Mouse (Mus musculus): Measurements from ENCODE around the gene Dlst. TPM values are rescaled to one million over a fixed set of nuclear protein-coding genes. Genes with fewer than 3 reads are reported as not detected.

Dlst gene
- 100 to 1,000 TPM; 208 to 486 (median 340) TPM for total RNA-seq (2018; cell fraction: chromatin; rRNA removed)
- total RNA-seq (2018; cell fraction: cytosol; rRNA removed): 10 to 100 TPM; 67.0 to 92.6 (median 78.4) TPM
- 100 to 1,000 TPM; 151 to 319 (median 208) TPM for total RNA-seq (2018; cell fraction: nucleus; rRNA removed)
- polyA plus RNA-seq (2018): 71.4 to 90.3 TPM (median 80.1 TPM) in 3 replicates

DNA sequence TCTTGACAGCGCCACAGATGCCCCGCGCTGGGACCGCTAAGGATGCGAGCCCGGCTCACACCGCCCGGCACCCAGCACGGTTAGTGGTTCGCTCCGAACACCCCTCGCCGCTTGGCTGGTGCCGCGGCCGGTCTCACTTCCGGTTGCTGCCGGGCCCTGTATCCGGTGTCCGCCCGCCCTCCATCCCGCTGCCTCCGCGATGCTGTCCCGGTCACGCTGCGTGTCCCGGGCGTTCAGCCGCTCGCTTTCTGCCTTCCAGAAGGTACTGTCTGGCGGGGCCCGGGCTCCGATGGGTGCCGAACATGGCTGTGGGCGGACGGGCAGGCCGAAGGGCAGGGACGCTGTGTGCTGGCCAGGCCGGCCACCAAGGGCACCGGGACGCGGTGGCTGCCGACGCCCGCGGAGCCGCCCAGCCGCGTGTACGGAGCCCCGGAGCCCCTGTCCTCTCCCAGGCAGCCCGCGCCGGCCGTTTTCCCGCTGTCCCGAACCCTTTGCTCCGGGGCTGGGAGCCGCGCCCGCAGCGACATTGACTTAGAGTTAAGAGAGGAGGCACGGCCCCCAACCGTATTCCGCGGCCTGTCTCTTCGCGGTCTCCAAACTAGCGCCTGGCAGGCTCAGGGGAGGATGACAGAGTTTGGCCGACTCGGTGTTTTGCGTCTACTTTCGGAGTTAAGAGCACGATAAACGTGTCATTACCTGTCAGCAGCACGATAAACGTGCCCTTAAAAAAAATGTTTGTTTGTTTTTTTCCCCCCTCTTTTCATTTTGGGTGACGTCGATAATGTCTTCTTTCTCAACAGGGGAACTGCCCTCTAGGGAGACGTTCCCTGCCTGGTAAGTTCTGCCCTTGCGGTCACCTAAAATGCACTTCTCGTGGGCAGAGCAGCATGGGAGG is at the start of gene Dlst, which contains the start of gene Prox2:
TSS of gene Dlst (plus strand) at position 136 of the 895 bp plus-strand sequence.
TSS of gene Prox2 (minus strand) at position 62 of the 895 bp plus-strand sequence.
- Histone ChIP-seq H3K27ac (peak within 1 kb of the TSS; percentile 73), H3K36me3 (ENCODE audit: inconsistent target) (peaks cover 14% of the 10 kb centered on the region; the same call in 1 of the 2 replicates), H3K79me2 (ENCODE audit: inconsistent target) (peaks cover 50% of the 10 kb centered on the region), H3K4me3 (ENCODE audit: inconsistent target) (peak within 1 kb of the TSS; percentile 64)
- under 1% methylated on average over 82 of the region's 83 CpGs for WGBS (ENCODE audit: missing documents)

DNA sequence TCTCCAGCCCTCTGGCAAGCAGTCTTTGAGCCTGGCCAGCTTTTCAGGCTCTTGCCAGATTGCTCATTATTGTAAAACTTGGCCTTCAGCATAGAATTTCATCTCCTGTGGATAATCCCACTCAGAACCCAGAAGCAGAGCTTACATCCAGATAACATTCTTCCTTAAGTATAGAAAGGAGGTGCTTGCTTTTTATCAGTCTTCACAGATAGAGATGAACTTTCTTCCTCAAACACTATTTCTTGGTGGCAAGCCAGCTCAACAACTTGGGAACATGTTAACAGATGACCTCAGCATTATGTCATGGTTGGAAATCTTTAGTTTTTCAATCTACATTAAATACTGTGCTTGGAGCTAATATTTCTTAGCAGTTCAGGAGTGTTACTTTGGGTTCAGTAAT is 39.6 kb upstream of the Dlst start:
- no peaks in the 10 kb centered on the region for H3K79me2 ChIP-seq (ENCODE audit: inconsistent target)
- H3K4me3 ChIP-seq (ENCODE audit: inconsistent target): no peak overlapping the region
- no peak overlapping the region for H3K27ac ChIP-seq
- H3K36me3 ChIP-seq (ENCODE audit: inconsistent target): peaks cover 22% of the 10 kb centered on the region

DNA sequence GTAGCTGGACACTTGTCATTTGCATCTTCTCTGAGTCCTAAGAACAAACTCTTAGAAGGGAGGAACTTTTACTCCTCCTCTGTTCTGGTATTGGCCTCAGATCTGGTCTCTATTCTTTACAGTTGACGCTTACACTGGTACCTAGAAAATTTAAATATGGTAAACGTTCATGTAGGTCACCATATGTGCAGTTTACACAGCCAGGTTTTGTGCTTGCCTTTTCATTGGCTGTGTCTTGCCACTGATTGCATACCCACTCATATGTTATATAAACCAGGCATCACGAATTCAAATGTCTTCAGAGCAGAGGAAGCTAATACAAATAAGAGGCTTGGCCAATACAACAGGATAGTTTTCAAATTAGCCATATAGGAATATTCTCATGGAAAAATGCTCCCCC is 33.5 kb upstream of the Dlst start:
- Histone ChIP-seq H3K79me2 (ENCODE audit: inconsistent target) (no peaks in the 10 kb centered on the region), H3K27ac (no peak overlapping the region), H3K36me3 (ENCODE audit: inconsistent target) (no peaks in the 10 kb centered on the region), H3K4me3 (ENCODE audit: inconsistent target) (no peak overlapping the region)
- WGBS (ENCODE audit: missing documents): 95% methylated on average over 3 of the region's 3 CpGs

DNA sequence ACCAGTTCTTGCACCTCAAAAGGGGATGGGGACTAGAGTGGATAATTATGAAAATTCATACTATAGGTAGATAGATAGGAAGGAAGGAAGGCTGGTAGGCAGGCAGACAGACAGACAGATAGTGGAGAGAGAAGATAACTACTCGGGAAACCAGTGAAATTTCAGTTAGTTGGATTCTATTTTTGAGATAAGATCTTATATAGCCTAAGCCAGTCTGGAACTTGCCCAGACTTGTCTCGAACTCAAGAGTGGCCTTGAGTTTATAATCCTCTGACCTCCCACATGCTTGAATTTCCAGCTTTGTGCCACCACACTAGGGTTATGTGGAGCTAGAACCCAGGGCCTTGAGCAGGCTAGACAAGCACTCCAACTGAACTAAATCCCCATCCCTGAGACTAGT is 26.4 kb upstream of the Dlst start:
- H3K79me2 ChIP-seq (ENCODE audit: inconsistent target): no peaks in the 10 kb centered on the region
- H3K4me3 ChIP-seq (ENCODE audit: inconsistent target): no peak overlapping the region
- 78% methylated on average over 2 of the region's 2 CpGs for WGBS (ENCODE audit: missing documents)
- H3K36me3 ChIP-seq (ENCODE audit: inconsistent target): no peaks in the 10 kb centered on the region
- H3K27ac ChIP-seq: no peak overlapping the region

DNA sequence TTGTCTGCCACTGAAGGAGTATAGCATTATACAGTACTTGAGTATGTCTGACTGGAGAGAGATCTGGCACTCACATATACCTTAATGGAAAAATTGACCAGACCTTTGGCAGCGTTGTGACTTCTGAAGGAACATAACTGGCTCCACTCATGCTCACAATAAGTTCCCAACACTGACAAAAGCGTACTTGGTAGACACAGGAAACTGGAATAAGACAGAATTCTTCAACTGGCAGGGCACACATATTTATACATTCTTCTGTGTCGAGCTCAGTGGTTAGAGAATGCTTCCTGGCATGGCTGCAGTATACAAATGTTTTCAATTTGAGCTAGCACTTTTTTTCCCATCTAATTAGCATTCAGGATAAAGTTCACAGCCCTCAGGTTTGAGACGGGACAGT is 25.7 kb upstream of the Dlst start:
- no peaks in the 10 kb centered on the region for H3K79me2 ChIP-seq (ENCODE audit: inconsistent target)
- no peak overlapping the region for H3K4me3 ChIP-seq (ENCODE audit: inconsistent target)
- no peak overlapping the region for H3K27ac ChIP-seq
- no peaks in the 10 kb centered on the region for H3K36me3 ChIP-seq (ENCODE audit: inconsistent target)
- WGBS (ENCODE audit: missing documents): 88% methylated on average over 4 of the region's 4 CpGs

DNA sequence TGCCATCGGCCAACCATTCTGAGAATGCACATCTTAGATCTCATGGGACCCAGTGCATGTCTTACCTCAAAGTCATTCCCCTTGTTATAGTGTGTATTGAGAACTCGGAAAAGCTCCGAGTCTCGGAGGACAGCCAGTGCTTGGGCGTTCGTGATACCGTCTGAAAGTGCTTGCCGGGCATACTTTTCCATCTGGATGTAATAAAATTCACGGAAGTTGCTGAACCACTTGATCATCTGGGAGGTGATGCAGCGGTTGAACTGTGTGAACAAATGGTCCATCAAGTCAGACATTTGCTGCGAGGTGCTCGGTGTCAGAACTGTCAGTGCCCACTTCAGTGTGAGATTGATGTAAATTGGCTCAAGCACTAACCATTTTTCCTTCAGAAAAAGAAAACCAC is 22.8 kb upstream of the Dlst start:
- Histone ChIP-seq H3K4me3 (ENCODE audit: inconsistent target) (no peak overlapping the region), H3K36me3 (ENCODE audit: inconsistent target) (no peaks in the 10 kb centered on the region), H3K27ac (no peak overlapping the region), H3K79me2 (ENCODE audit: inconsistent target) (no peaks in the 10 kb centered on the region)
- 92% methylated on average over 11 of the region's 12 CpGs for WGBS (ENCODE audit: missing documents)

DNA sequence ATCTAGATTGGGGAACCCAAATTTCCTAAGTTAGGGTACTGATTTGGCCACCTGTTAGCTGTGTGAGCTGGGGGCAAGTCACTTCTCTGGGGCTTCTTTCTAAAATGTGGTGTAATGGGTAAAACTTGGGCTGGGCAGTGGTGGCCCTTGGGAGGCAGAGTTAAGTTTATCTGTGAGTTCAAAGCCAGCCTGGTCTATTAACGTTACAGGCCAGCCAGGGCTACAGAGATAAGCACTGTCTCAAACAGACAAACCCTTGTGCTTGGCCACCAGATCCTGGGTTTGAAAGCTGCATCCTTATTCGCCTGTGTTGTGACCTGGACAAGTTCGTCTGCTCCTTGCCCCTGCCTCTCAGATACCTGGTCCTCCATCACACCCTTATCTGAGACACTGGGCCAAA is 19.4 kb upstream of the Dlst start:
- WGBS (ENCODE audit: missing documents): 93% methylated on average over 3 of the region's 3 CpGs
- Histone ChIP-seq H3K79me2 (ENCODE audit: inconsistent target) (no peaks in the 10 kb centered on the region), H3K27ac (no peak overlapping the region), H3K4me3 (ENCODE audit: inconsistent target) (no peak overlapping the region), H3K36me3 (ENCODE audit: inconsistent target) (no peaks in the 10 kb centered on the region)

DNA sequence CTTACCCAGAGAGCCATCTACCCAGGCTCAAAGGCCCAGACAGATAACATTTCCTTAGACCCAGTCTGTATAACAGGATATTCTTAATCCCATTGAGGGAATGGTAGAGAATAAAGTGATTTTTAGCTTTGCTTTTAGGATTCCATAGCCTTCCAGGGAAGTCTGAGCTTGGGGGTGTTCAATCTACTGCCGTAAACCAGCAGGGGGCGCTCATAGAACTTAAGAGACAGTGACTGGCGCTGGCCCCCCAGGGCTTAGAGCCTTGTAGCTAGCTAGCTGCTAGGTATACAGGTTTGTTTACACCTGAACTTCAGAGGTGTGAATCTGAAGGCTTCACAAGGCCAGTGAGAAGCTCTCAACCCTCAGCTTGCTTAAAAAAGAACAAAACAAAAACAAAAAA is 18.4 kb upstream of the Dlst start:
- Histone ChIP-seq H3K27ac (no peak overlapping the region), H3K4me3 (ENCODE audit: inconsistent target) (no peak overlapping the region), H3K36me3 (ENCODE audit: inconsistent target) (no peaks in the 10 kb centered on the region), H3K79me2 (ENCODE audit: inconsistent target) (no peaks in the 10 kb centered on the region)
- 8% methylated on average over 3 of the region's 3 CpGs for WGBS (ENCODE audit: missing documents)

DNA sequence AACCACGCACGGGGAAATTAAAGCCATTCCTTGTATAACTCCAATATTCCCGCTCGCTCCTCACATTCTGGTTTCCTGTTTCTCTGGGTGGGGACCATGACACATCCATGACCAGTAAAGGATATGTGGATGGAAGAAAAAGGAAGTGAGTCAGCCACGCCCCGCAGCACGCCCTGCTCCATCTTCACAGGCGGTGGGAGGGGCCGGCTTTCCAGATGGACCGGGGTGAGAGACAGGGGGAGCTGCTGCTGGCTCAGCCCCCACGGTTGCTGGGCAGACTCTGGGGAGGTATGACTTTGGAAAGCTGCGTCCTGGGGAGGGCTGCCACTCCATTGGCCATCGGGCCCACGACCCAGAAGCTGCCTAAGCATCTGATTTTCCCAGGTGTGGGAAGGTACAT is 16.6 kb upstream of the Dlst start:
- H3K79me2 ChIP-seq (ENCODE audit: inconsistent target): no peaks in the 10 kb centered on the region
- no peak overlapping the region for H3K4me3 ChIP-seq (ENCODE audit: inconsistent target)
- no peaks in the 10 kb centered on the region for H3K36me3 ChIP-seq (ENCODE audit: inconsistent target)
- WGBS (ENCODE audit: missing documents): 22% methylated on average over 14 of the region's 14 CpGs
- no peak overlapping the region for H3K27ac ChIP-seq

DNA sequence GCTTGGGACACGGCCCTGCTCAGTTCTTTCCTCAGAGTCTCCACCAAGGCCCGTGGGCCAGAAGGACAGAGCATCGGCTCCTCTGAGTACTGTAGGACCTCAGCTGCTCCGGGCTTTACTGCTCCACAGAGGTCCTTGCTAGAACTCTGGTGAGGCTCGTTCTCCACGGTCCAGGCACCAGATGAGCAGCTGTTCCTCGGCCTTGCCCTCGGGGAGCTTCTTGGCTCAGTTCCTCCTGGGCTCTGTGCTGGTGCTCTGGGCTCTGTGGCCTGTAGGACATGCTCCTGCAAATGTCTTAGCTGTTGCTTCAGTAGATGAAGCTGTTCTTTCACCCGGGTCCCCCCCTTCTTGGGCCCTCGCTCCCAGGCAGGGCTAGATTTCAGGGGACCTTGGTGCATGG is 15.9 kb upstream of the Dlst start:
- Histone ChIP-seq H3K79me2 (ENCODE audit: inconsistent target) (no peaks in the 10 kb centered on the region), H3K27ac (no peak overlapping the region), H3K36me3 (ENCODE audit: inconsistent target) (no peaks in the 10 kb centered on the region), H3K4me3 (ENCODE audit: inconsistent target) (no peak overlapping the region)
- 87% methylated on average over 8 of the region's 10 CpGs for WGBS (ENCODE audit: missing documents)

DNA sequence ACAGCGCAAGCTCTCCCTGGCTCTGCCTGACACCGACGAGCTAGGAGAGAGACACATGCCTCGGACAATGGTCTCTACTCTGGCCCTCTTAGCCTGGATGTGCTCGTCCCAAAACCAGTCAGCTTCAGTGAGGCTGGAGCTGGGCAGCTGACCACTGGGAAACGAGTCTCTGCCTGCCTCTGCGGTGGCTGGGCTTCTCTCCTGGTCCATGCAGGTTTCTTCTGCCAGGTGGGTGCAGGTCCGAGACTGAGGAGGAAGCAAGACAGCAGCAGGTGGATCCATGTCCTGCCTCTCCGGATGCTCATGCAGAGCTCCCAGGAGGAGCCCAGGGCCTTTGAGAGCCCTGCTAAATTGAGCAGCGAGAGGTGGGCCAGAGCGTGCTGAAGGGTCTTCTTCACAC is 15.5 kb upstream of the Dlst start:
- no peak overlapping the region for H3K27ac ChIP-seq
- WGBS (ENCODE audit: missing documents): 96% methylated on average over 11 of the region's 11 CpGs
- H3K4me3 ChIP-seq (ENCODE audit: inconsistent target): no peak overlapping the region
- H3K79me2 ChIP-seq (ENCODE audit: inconsistent target): no peaks in the 10 kb centered on the region
- H3K36me3 ChIP-seq (ENCODE audit: inconsistent target): no peaks in the 10 kb centered on the region

DNA sequence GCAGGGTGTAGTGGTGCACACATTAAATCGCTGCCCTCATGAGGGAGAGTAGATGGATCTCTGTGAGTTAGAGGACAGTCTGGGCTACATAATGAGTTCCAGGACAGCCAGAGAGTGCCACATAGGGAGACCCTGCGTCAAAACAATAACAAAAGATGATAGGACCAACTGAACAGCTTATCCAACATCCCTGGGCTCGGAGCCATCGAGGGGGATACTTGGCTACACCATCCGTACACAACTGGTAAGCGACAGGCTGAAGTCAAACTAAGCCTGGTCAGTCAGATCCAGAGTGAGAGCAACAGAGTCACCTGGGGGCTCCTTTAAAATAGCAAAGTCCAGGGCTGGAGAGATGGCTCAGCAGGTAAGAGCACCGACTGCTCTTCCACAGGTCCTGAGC is 14.8 kb upstream of the Dlst start:
- H3K79me2 ChIP-seq (ENCODE audit: inconsistent target): no peaks in the 10 kb centered on the region
- no peaks in the 10 kb centered on the region for H3K36me3 ChIP-seq (ENCODE audit: inconsistent target)
- no peak overlapping the region for H3K27ac ChIP-seq
- H3K4me3 ChIP-seq (ENCODE audit: inconsistent target): no peak overlapping the region
- 94% methylated on average over 7 of the region's 7 CpGs for WGBS (ENCODE audit: missing documents)

DNA sequence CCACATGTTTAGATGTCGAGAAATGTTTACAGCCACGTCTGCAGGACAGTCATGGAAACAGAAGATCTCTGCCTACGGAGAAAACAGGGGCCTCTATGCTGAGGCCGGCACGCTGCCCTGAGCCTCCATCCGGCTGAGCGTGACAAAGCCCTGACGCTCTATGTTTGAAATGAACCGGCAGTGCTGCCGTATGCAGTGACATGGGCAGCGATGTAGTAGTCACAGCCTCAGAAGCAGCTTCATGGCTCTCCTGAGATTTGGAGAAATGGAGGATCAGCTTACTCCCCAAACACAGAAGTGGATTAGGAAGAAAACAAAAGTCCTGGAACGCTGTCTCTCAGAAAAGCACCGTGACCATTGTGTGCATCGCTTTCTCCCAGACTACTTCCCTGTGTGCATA is 9.6 kb upstream of the Dlst start:
- no peak overlapping the region for H3K4me3 ChIP-seq (ENCODE audit: inconsistent target)
- 94% methylated on average over 13 of the region's 14 CpGs for WGBS (ENCODE audit: missing documents)
- H3K79me2 ChIP-seq (ENCODE audit: inconsistent target): no peaks in the 10 kb centered on the region
- H3K27ac ChIP-seq: no peak overlapping the region
- H3K36me3 ChIP-seq (ENCODE audit: inconsistent target): no peaks in the 10 kb centered on the region

DNA sequence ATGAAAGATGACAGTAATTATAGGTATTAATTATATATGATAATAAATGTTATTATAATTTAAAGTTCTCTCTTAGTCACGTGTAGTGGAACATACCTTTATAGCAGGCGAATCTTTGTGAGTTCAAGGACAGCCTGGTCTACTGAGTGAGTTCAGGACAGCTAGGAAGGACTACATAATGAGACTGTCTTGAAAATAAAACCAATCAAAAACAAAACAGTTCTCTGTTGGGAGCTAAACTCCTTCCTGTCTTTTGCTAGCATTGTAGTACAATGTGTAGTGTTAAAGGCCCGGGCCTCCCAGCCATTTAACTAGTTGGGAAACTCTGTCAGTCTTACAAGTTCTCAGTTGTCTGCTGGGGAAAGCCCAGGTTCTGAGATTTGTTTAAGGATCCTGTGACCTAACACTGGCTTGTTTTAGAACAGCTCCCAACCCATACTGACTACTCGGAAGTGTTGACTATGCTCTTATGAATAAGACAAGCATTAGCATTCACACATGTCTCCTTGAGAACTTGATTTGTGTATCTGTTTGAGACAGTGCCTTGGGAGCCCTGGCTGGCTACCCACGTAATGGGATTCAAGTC is 9.0 kb upstream of the Dlst start:
- Histone ChIP-seq H3K36me3 (ENCODE audit: inconsistent target) (no peaks in the 10 kb centered on the region), H3K4me3 (ENCODE audit: inconsistent target) (no peak overlapping the region), H3K27ac (no peak overlapping the region), H3K79me2 (ENCODE audit: inconsistent target) (no peaks in the 10 kb centered on the region)
- 95% methylated on average over 4 of the region's 5 CpGs for WGBS (ENCODE audit: missing documents)

DNA sequence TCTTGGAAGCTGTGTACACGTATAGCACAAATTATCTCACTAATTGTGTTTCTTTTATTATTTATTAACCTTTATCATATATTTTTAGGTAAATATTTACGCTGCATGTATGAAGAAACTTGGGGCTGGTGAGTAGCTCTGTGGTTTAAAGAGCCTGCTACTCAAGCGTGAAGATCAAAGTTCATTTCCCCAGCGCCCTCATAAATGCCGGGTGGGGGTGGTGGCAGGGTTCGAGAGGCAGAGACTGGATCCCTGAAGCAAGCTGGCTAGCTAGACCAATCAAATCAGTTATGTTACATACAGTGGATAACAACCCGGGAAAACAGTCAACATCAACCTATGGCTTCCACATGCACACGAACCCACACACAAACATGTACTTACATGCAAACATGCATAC is 7.5 kb upstream of the Dlst start:
- 90% methylated on average over 8 of the region's 8 CpGs for WGBS (ENCODE audit: missing documents)
- Histone ChIP-seq H3K27ac (no peak overlapping the region), H3K79me2 (ENCODE audit: inconsistent target) (no peaks in the 10 kb centered on the region), H3K4me3 (ENCODE audit: inconsistent target) (no peak overlapping the region), H3K36me3 (ENCODE audit: inconsistent target) (no peaks in the 10 kb centered on the region)

Data from macrophage (primary cell).